Mouse (Mus musculus) ES-E14 (cell line): ENCODE measurements around the gene Ppp1r9b.

ENCODE experiments used
- CHD2 ChIP-seq: IDR thresholded peaks from 2 replicates; pipeline ENCODE4 v1.6.1; 2014; ENCODE audit warnings: mild to moderate bottlenecking, low read depth, low read length, inconsistent platforms
- HCFC1 ChIP-seq: IDR thresholded peaks from 2 replicates; pipeline ENCODE4 v1.6.1; 2012; ENCODE audit warnings: low read length, inconsistent platforms, borderline replicate concordance; ENCODE audit not compliant: insufficient read depth
- ZC3H11A ChIP-seq: IDR thresholded peaks from 2 replicates; pipeline ENCODE4 v1.6.1; 2012; ENCODE audit warnings: low read depth, mild to moderate bottlenecking, inconsistent platforms, low read length, borderline replicate concordance
- ZNF384 ChIP-seq: IDR thresholded peaks from 2 replicates; pipeline ENCODE4 v1.6.1; 2012; ENCODE audit warnings: low read depth, low read length, inconsistent platforms

GRCm38 (mm10) chr11:95042096-95042495 is 51.3 kb downstream of the Ppp1r9b start:
- no peak for TF ChIP-seq HCFC1
- TF ChIP-seq ZC3H11A, result no peak
- TF ChIP-seq ZNF384, result no peak
- no peak for TF ChIP-seq CHD2
